Mouse (Mus musculus) megakaryocyte-erythroid progenitor cell, adult 5-6 weeks (primary cell): Measurements from ENCODE around the gene Susd4. TPM values are rescaled to one million over a fixed set of nuclear protein-coding genes. Genes with fewer than 3 reads are reported as not detected.

Experiments
- ATAC-seq: replicated peaks from 2 replicates; pipeline ENCODE4 v1.8.0; 2016; ENCODE audit warnings: mild to moderate bottlenecking, inconsistent platforms; ENCODE audit not compliant: severe bottlenecking, poor library complexity, low FRiP score, low TSS enrichment
- total RNA-seq, 2 experiments: library from RNA; stranded (forward) in 1 of 2; stranded (reverse) in 1 of 2; fragments of 200-1000, 215-1000 nt in 1 of 2; fragments of >200 nt in 1 of 2; fragmentation: Nextera tagmentation in 1 of 2; gene quantifications; 2 replicates each; pipeline ENCODE4 v1.2.3; 2014 to 2017

Gene Susd4
- total RNA-seq, 2 experiments from 2014 or later: 0.26 TPM; not detected in 1

GRCm38 (mm10) chr1:182908050-182909036 lies 144.7 kb downstream of the Susd4 start:
- ATAC-seq: peak; percentile 84

GRCm38 (mm10) chr1:182909066-182909465 lies 145.4 kb downstream of the Susd4 start:
- ATAC-seq: no peak

- no peak for ATAC-seq
Observed at GRCm38 (mm10) chr1:182909596-182909995, 145.9 kb downstream of the Susd4 start.

GRCm38 (mm10) chr1:182912591-182912990 lies 148.9 kb downstream of the Susd4 start:
- no peak for ATAC-seq

- ATAC-seq: no peak
Observed at GRCm38 (mm10) chr1:182914121-182914908, 150.7 kb downstream of the Susd4 start.

GRCm38 (mm10) chr1:182916166-182916565 lies 152.5 kb downstream of the Susd4 start:
- ATAC-seq: no peak

- ATAC-seq: no peak
Observed at GRCm38 (mm10) chr1:182918718-182919346, 155.2 kb downstream of the Susd4 start.

- ATAC-seq: no peak
Observed at GRCm38 (mm10) chr1:182922824-182923223, 159.2 kb downstream of the Susd4 start.

- no peak for ATAC-seq
Observed at GRCm38 (mm10) chr1:182926465-182926864, 162.8 kb downstream of the Susd4 start.

GRCm38 (mm10) chr1:182927878-182928851 lies 164.5 kb downstream of the Susd4 start:
- ATAC-seq: peak; percentile 66

- ATAC-seq: no peak
Observed at GRCm38 (mm10) chr1:182935469-182935868, 171.8 kb downstream of the Susd4 start.

GRCm38 (mm10) chr1:182937486-182938120 lies 173.9 kb downstream of the Susd4 start:
- no peak for ATAC-seq

- no peak for ATAC-seq
Observed at GRCm38 (mm10) chr1:182941921-182942320, 178.3 kb downstream of the Susd4 start.

GRCm38 (mm10) chr1:182943911-182944310 lies 180.3 kb downstream of the Susd4 start:
- ATAC-seq: no peak

- ATAC-seq: no peak
Observed at GRCm38 (mm10) chr1:182944638-182945037, 181.0 kb downstream of the Susd4 start.

- no peak for ATAC-seq
Observed at GRCm38 (mm10) chr1:182945561-182945960, 181.9 kb downstream of the Susd4 start.
